Mouse (Mus musculus): ENCODE measurements around the gene Tfpt. TPM values are rescaled to one million over a fixed set of nuclear protein-coding genes. Genes with fewer than 3 reads are reported as not detected.
"Not testable (repeated sequence)": the region's sequence is repeated elsewhere in the genome, so short reads cannot be mapped to it uniquely, and the experiment has no call there.

Gene Tfpt
- total RNA-seq, 2 experiments from 2014 or later = 11.5 to 14.6 TPM

DNA sequence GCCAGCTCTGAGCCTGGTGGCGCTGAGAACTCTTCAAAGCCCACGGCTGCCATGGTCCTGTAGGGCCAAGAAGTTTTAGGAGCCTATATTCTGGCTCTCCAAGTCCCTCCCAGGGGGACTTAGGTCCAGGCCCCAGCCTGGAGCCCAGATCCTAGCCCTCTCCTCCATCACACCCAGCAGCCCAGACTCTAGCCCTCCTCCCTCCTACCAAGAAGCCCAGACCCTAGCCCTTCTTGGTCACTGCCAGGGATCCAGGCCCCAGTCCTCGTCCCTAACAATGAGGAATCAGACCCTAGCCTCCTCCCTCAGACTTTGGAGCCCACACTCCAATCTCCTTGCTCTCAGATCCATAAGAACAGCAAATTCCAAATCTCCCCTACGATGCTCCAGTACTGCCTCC, 699 bp downstream of the Tfpt start:
- no peak for DNase-seq
- intact Hi-C loops (cut with DNase I; ENCODE audit: low total_unique reads) = loop anchor here (10.0 kb wide), 1 partner anchor 1446 kb away; no protein-coding TSS in a partner anchor

DNA sequence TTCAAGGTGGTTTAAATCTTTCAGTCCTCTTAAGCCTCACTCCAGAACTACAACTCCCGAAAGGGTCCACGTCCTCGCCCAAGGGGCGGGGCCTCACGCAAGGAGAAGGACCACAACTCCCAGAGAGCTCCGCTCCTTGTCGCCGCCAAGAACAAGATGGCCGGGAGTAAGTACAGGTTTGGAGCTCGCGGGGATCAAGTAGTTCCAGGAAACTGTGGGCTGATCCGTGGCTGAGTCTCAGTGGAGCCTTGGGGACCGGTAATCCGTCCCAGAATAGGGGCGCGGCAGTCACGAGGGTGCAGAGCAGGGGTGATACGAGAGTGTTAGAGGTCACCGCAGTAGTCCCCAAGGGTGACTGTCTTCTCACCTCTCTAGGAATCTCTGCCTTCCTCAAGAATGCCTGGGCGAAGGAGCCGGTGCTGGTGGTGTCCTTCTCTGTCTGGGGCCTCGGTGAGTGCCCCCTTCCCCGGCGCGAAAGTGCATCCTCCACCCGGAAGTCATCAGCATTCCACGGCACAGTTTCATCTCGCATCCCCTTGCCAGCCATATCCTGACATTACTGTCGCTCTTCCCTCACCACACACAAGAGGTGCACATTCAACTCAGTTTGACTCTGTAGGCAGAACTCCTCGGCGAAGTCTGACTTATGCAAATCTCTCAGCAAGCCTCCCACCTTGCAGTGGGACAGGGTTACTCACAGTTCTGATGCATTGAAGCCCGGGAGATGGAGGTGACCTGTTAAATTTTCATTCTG, 12.3 kb downstream of the Tfpt start, which contains the start of gene Ndufa3:
Gene Ndufa3, plus strand, starts transcription at position 132 of the 754 bp plus-strand sequence.
- intact Hi-C loops (cut with DNase I; ENCODE audit: low total_unique reads) = no loop called here
- peak; percentile 88 for DNase-seq

DNA sequence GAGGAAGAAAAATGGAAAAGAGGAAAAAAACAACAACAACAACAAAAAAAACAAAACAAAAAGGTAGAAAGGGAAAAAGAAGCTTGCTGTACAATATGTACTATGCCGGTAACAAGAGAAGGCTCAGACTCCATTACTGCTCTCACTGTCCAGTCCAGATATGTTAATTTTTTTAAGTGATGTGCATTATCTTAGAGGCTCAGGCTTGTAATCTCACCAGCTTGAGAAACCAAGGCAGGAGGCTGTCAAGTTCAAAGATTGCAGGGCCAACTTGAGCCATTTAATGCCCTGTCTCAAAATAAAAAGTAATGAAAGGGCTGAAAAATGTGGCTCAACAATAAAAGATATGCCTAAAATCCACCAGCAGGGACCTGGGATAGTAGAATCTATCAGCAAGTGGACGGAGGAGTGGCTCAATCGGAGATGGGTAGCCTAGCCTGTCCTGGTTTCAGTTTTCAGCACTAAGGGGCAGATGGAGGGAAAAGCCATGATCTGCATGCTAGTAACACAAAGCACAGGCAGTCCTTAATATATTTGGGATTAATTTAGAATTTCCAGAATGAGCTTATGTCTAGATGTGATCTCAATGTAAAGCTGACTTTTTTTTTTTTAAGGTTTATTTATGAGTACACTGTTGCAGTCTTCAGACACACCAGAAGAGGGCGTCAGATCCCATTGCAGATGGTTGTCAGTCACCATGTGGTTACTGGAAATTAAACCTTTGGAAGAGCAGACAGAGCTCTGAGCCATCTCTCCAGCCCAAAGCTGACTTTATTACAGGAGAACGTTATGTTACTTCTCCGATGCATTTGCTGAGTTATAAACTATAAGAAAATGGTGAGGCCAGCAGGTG, 13.1 kb downstream of the Tfpt start:
- intact Hi-C loops (cut with DNase I; ENCODE audit: low total_unique reads) = no loop called here
- DNase-seq = no peak

DNA sequence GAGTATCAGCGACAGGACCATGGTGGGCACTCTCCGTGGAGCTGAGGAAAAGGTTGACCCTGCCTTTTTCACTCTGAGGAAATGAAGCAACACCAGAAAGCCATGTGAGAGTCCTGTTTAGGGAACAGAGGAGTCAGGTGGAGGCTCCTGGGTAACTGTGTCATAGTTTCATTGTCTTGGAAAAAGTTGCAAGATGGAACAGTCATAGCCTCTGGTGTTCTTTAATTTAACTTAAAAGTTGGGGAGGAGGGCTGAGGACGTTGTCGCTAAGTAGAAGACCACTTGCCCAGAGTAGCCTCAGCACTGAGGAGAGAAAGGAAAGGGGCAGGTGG, 13.7 kb downstream of the Tfpt start, which contains the start of gene Oscar:
Gene Oscar, minus strand, starts transcription at position 101 of the 332 bp plus-strand sequence.
- DNase-seq = no peak
- intact Hi-C loops (cut with DNase I; ENCODE audit: low total_unique reads) = no loop called here

DNA sequence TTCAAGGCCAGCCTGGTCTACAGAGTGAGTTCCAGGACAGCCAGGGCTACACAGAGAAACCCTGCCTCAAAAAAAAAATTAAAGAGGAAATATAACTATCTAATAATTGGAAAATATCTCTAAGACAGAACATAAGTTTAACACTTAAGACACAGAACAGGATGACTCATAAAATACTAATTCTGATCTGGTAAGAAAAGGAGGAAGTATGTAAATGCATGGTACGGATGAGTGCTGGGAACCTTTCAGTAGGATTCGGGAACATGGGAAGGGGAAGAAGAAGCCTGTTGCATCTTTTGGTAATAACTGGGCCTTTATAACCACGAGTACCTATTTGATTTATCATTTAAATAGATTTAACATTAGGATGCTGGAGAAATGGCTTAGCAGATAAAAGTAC, 15.7 kb downstream of the Tfpt start:
- DNase-seq = no peak
- intact Hi-C loops (cut with DNase I; ENCODE audit: low total_unique reads) = no loop called here

DNA sequence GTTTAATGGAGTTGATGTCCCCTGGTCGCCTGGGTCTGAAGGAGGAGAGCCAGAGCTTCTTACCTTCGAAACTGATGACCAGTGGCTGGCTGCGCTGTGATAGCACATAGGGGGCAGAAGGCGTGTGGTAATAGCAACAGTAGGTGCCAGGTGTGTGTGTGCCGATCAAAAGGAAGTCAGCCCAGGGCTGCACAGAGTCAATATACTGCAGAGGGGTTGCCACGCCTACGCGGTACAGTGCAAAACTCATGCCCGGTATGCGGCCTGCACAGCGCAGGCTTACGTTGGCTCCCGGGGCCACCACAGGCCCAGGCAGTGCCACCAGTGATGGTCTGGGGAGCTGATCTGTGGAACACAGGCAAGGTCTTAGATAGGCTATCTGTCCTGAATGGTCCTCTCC, 18.7 kb downstream of the Tfpt start:
- DNase-seq = no peak

DNA sequence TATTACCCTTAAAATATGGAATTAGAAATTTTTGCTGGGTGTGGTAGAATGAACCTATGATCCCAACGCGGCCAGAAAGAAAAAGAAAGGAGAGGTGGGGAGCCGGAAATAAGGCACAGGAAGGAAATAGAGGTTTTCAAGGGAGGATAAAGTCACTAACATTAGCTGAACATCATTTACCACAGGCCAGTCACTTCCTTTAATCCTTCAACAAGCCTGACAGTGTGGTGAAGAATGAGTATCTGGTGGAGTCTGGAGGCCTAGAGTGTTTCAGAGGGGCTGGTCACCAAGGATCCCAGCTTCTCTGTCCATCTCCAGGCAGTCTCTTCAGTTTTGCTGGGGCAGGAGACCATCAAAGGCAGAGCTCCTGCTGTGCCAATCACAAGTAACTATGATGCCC, 19.3 kb downstream of the Tfpt start:
- intact Hi-C loops (cut with DNase I; ENCODE audit: low total_unique reads) = no loop called here
- DNase-seq = no peak

More for the DNA sequence above, 18.7 kb downstream of the Tfpt start:
- intact Hi-C loops (cut with DNase I; ENCODE audit: low total_unique reads) = no loop called here

DNA sequence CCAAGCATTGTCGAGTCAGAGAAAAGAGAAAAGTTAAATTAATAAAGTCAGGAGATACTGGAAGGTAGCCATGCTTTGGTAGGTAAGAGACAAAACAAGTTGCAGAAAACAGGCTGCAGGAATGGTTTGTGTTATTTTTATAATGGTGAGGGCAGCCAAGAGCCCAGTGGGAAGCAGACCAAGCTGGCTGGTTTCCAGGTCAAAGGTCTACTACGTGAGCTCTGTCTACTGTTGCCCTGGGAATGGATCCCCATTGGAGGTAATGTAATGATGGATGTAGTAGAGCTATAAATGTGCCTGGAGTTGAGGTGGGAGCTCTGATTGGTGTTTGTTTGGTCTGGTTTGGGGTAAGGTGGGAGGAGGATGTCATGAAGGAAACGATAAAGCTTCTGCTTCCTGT, 20.6 kb downstream of the Tfpt start:
- no peak for DNase-seq
- intact Hi-C loops (cut with DNase I; ENCODE audit: low total_unique reads) = no loop called here

DNA sequence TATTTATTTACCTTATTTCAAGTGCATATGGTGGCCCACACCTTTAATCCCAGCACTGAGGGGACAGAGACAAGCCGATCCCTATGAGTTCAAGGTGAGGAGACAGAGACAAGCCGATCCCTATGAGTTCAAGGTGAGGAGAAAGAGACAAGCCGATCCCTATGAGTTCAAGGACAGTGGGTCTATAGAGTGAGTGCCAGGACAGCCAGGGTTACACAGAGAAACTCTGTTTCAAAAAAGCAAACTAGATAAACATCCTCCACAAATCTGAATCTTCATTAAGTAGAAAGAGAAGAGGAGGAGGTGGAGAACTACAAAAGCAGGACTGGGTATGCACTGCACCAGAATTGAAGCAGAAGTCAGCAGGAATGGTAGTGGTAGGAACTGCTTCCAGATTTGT, 21.1 kb downstream of the Tfpt start:
- intact Hi-C loops (cut with DNase I; ENCODE audit: low total_unique reads) = no loop called here

DNA sequence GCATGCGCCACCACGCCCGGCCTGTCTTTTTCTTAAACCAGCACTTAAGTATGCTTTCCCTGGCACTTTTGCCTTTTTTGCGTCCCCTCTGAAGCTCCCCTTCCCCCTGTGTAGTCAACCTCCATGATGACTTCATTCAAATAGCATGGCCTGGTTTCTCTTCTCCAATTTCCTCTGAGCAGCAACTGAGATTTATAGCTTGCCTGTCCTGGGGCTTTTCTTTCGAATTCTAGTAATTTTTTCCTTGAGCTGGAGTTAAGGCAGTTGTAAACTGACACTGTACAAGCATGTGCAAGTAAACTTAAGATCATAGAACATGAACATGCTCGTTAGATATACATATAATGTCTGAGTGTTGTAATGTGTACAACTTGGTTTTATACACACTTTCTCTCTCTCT, 22.3 kb downstream of the Tfpt start:
- intact Hi-C loops (cut with DNase I; ENCODE audit: low total_unique reads) = no loop called here
- no peak for DNase-seq

More for the DNA sequence above, 21.1 kb downstream of the Tfpt start:
- no peak for DNase-seq

DNA sequence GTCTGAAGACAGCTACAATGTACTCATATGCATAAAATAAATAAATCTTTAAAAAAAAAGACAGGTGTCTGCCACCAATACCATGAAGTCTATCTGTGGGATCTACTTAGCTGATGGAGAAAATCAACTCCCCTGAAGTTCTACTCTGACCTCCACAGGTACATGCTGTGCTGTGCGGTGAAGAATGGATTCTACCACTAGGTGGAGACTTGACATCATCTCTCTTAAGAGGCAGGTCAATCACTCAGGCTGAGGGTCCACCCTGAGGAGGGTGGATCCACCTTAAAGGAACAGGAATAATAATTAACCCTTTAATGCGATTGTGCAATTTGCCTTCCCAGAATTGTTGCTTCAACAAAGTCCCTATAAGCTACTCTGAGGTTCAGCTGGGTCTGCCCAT, 22.9 kb downstream of the Tfpt start:
- intact Hi-C loops (cut with DNase I; ENCODE audit: low total_unique reads) = no loop called here
- no peak for DNase-seq

DNA sequence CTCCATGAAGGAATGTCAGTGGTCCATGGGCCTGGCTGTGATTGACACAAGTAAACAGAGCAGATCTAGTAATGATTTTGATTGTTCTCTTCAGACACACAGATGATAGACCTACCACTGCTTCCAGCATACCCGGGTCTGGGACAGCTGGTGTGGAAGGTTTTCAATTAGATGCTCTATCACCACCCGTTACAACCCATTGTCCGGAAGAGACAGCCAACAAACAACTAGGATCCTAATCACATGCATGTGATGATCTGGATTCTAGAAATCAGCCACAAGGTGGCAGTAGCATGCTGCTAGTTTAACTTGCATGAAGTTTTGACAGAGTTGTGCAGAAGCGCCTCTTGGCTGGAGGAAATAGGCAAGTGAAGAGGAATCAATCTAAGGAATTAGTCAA, 28.6 kb downstream of the Tfpt start:
- intact Hi-C loops (cut with DNase I; ENCODE audit: low total_unique reads) = no loop called here
- DNase-seq = peak; percentile 45

DNA sequence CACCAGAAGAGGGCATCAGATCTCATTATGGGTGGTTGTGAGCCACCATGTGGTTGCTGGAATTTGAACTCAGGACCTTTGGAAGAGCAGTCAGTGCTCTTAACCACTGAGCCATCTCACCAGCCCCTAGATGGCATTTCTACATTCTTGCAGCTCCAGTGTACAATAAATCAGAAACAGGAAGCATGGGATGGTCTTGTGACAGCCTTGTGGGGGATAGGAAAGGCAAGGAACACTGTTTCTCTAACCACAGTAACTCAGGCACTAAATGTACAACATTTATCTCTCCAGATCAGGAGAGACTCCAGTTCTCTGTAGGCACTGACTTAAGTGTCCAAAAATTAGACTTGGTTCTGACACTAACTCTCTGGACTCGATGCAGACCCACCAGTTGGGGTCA, 32.0 kb downstream of the Tfpt start:
- intact Hi-C loops (cut with DNase I; ENCODE audit: low total_unique reads); DNase-seq: not testable (repeated sequence)

DNA sequence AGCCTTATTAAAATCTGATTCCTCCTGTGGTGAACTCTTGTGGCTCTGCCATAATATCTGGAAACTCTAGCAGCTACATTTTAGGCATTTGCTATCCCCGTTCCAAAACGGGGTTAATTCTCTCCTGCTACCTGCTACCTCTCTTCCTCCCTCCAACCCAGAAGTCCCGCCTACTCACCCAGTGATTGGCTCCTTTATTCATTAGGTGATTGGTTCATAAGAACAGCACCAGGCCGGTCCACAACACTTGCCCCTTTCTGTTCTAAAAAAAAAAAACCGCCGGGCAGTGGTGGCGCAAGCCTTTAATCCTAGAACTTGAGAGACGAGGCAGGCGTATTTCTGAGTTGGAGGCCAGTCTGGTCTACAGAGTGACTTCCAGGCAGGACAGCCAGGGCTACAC, 34.6 kb downstream of the Tfpt start:
- no peak for DNase-seq
- intact Hi-C loops (cut with DNase I; ENCODE audit: low total_unique reads) = no loop called here

DNA sequence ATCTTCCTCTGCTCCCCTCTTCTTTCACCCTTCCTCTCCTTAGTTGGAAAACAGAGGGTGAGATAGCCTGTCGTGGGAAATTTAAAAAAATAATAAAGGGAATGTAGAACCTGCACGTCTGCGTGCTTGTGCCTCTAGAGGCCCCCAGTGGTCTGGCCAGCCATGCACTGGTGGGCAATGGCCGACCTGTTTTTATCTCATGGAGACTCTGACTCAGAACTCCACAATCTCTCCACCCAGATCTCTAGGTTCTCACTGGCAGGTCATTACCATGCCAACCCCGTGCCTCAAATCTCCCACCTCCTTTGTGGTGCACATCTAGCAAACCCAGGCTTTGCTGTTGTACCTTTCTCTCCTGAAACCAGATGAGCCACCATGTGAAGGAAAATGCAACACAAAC, 35.0 kb downstream of the Tfpt start:
- intact Hi-C loops (cut with DNase I; ENCODE audit: low total_unique reads) = no loop called here

DNA sequence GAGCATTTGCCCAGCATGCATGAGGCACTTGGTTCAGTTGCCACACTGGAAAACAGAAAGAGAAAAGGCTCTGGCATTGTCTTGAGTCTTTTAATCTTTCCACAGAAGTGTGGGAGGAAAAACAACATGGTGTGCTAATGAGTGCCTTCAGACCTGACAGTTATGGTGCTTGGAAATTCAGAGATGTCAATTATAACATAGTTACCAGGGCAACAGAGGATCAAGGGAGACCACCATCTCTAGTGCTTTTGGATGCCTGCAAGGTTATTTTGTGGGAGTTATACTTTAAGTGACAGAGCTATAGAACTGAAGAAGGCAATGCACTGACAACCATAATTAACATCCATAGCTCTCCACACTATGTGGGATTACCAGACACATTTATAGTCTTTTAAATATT, 35.9 kb downstream of the Tfpt start:
- intact Hi-C loops (cut with DNase I; ENCODE audit: low total_unique reads) = no loop called here
- DNase-seq = no peak

More for the DNA sequence above, 35.0 kb downstream of the Tfpt start:
- no peak for DNase-seq

DNA sequence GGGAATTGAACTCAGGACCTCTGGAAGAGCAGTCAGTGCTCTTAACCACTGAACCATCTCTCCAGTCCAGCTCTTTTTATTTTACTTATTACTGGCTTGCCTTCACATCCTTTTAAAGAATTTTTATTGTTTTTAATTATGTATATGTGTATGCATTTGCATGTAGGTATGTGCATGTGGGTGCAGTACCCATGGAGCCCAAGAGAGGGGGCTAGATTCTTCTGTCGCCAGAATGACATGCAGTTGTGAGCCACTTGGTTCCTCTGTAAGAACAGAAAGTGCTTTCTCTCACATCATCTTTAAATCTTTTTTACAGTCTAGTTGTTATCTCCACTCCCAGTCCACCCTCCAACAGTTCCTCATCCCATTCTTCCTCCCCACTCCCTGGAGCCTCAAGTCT, 38.2 kb downstream of the Tfpt start:
- intact Hi-C loops (cut with DNase I; ENCODE audit: low total_unique reads) = no loop called here

DNA sequence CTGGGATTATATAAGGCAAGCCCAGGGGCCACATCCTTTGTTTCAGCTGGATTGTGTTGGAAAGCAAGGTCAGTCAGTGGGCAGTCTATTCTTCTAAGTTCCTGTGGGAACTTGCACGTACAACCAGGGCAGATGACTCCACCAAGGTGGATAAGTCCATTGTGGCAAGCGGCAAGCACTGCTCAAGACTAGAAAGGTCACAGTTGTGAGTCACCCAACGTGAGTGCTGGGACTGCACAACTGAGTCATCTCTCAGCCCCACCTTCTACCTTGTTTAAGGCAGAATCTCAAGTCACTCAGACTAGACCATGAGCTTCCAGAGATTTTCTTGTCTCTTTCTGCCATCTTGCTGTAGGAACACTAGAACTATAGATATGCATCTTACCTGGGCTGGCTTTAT, 39.2 kb downstream of the Tfpt start:
- DNase-seq = no peak
- intact Hi-C loops (cut with DNase I; ENCODE audit: low total_unique reads) = no loop called here

More for the DNA sequence above, 38.2 kb downstream of the Tfpt start:
- no peak for DNase-seq

DNA sequence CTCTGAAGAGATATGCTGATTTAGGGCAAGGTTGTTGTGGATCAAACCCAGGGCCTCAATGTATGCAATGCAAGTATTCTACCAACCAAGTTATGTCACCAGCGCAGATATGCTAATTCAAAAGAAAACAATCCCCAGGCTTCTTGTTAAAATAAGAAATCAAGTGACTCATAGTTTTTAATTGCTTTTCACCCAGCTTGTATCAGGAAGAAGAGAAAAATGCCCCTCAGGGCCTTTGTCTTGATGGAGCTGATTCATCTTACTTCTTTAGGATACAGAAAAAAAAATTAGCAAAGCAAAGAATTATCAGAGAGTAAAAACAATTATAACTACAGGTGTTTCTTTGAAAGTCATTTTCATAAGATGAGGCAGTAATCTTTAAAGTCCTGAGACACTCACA, 42.4 kb downstream of the Tfpt start:
- intact Hi-C loops (cut with DNase I; ENCODE audit: low total_unique reads) = no loop called here
- DNase-seq = no peak

DNA sequence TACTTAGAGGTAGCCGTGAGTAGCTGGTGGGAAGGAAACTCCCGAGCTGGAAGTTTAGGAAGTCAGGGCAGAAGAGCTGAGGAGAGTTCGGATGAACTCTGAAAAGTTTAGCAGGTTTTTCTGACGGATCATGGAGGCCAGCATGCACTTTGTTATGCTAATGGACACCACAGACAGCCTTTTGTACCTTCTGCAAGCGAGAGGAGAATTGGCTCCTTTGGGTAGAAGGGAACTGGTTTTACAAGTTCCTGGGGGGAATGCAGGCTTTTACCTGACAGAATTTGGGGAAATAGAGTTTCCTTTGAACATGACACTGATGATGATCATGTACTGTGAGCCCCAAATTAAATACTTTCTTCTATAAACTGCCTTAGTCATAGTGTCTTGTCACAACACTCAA, 43.5 kb downstream of the Tfpt start:
- DNase-seq = no peak
- intact Hi-C loops (cut with DNase I; ENCODE audit: low total_unique reads) = no loop called here

DNA sequence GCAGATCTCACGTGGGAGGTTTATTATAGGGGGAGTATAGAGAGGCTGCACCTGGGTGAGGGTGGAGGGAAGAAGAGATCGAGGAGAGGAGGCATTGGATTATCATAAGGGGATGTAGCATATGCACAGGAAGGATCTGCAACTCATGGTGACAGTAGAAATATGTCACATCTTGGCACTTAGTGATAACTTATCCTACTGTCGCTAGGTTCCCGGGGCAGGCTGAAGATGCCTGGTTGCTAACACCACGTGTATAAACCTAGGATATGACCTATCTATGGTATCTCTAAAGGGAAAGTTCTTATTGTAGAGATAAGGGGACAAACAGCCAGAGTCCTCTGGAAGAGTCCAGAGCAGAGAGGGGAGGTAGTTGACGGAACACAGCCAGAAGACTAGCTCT, 44.0 kb downstream of the Tfpt start:
- no peak for DNase-seq
- intact Hi-C loops (cut with DNase I; ENCODE audit: low total_unique reads) = no loop called here
